Mouse (Mus musculus) kidney, embryonic 15.5 days (tissue): ENCODE data around the gene Prkn. TPM values are rescaled to one million over a fixed set of nuclear protein-coding genes. Genes with fewer than 3 reads are reported as not detected.

ENCODE experiments used
- ATAC-seq: fragments of 200-750 bp; cut with Nextera tagmentation; replicated peaks from 2 replicates; pipeline ENCODE4 v1.8.0; 2017; ENCODE audit warnings: moderate TSS enrichment; ENCODE audit not compliant: low FRiP score
- H3K27ac ChIP-seq: fragments of 300-500 bp; sonication (generic); 2 replicates; pipeline ENCODE4 v1.5.1; 2015; ENCODE audit warnings: mild to moderate bottlenecking, inconsistent platforms
- H3K27me3 ChIP-seq: fragments of 300-500 bp; sonication (generic); 2 replicates; pipeline ENCODE4 v1.6.1; 2015; ENCODE audit warnings: inconsistent platforms
- H3K36me3 ChIP-seq: fragments of 300-500 bp; sonication (generic); 2 replicates; pipeline ENCODE4 v1.6.1; 2015; ENCODE audit warnings: inconsistent platforms
- H3K4me1 ChIP-seq: fragments of 300-500 bp; sonication (generic); 2 replicates; pipeline ENCODE4 v1.6.1; 2015; ENCODE audit warnings: inconsistent platforms
- H3K4me2 ChIP-seq: fragments of 300-500 bp; sonication (generic); 2 replicates; pipeline ENCODE4 v1.6.1; 2015; ENCODE audit warnings: moderate library complexity, mild to moderate bottlenecking, inconsistent platforms
- H3K4me3 ChIP-seq: fragments of 300-500 bp; sonication (generic); replicated peaks from 2 replicates; pipeline ENCODE4 v1.5.1; 2015; ENCODE audit warnings: mild to moderate bottlenecking, inconsistent platforms
- H3K9ac ChIP-seq: fragments of 300-500 bp; sonication (generic); 2 replicates; pipeline ENCODE4 v1.6.1; 2015; ENCODE audit warnings: mild to moderate bottlenecking, inconsistent platforms
- H3K9me3 ChIP-seq: fragments of 300-500 bp; sonication (generic); replicated peaks from 2 replicates; pipeline ENCODE4 v1.6.1; 2016; ENCODE audit warnings: inconsistent platforms
- WGBS: fragments of 180-500 bp; shearing (Covaris S2); methylation state at CpG from one replicate; pipeline ENCODE4 v1.1.7; 2015; ENCODE audit warnings: mixed read lengths; 5-methylcytosine and 5-hydroxymethylcytosine counted together
- polyA plus RNA-seq: library from polyadenylated mRNA; unstranded; fragments of >200 nt; fragmentation: Nextera tagmentation; extraction: Ambion mirVana; gene quantifications from 2 replicates; pipeline ENCODE4 v1.2.1, GENCODE M21; 2015

Prkn gene
- polyA plus RNA-seq = 1.5 TPM in 2 replicates

- H3K9ac ChIP-seq = peak within 1 kb of the TSS; percentile 58
- H3K9me3 ChIP-seq = no peaks in the 10 kb centered on the region
- H3K36me3 ChIP-seq = no peaks in the 10 kb centered on the region
- H3K27ac ChIP-seq = 0 out of 2 replicates have a peak within 1 kb of the TSS, but pooled peaks have one; percentile 33
- no peaks in the 10 kb centered on the region for H3K27me3 ChIP-seq
- peak within 1 kb of the TSS; percentile 84 for H3K4me2 ChIP-seq
- peaks cover 5% of the 10 kb centered on the region; the same call in 1 of the 2 replicates for H3K4me1 ChIP-seq
- peak within 1 kb of the TSS; percentile 81 for H3K4me3 ChIP-seq
- WGBS = 0% methylated on average over 38 of the region's 58 CpGs
- peak; percentile 97 for ATAC-seq
Observed at GRCm38 (mm10) chr17:10840148-10840707, at the start of gene Prkn, which contains the start of gene Pacrg. TSS of gene Prkn (plus strand) at chr17:10840384. TSS of gene Pacrg (minus strand) at chr17:10840311.

- Histone ChIP-seq H3K4me3 (no peak overlapping the region), H3K27ac (no peak overlapping the region), H3K4me2 (no peak overlapping the region), H3K36me3 (no peaks in the 10 kb centered on the region), H3K4me1 (peaks cover 7% of the 10 kb centered on the region), H3K9ac (no peak overlapping the region), H3K27me3 (no peaks in the 10 kb centered on the region), H3K9me3 (no peaks in the 10 kb centered on the region)
- no peak for ATAC-seq
- WGBS = 34% methylated on average over 3 of the region's 3 CpGs
Observed at GRCm38 (mm10) chr17:10791661-10792060, 48.5 kb upstream of the Prkn start.

- no peak for ATAC-seq
- Histone ChIP-seq H3K4me2 (no peak overlapping the region), H3K9me3 (no peaks in the 10 kb centered on the region), H3K36me3 (no peaks in the 10 kb centered on the region), H3K9ac (no peak overlapping the region), H3K4me3 (no peak overlapping the region), H3K27me3 (no peaks in the 10 kb centered on the region), H3K27ac (no peak overlapping the region), H3K4me1 (no peaks in the 10 kb centered on the region)
- WGBS = 86% methylated on average over 4 of the region's 4 CpGs
Observed at GRCm38 (mm10) chr17:10806692-10807091, 33.5 kb upstream of the Prkn start.

- Histone ChIP-seq H3K4me1 (no peaks in the 10 kb centered on the region), H3K9ac (no peak overlapping the region), H3K4me3 (no peak overlapping the region), H3K27me3 (no peaks in the 10 kb centered on the region), H3K9me3 (no peaks in the 10 kb centered on the region), H3K27ac (no peak overlapping the region), H3K4me2 (no peak overlapping the region), H3K36me3 (no peaks in the 10 kb centered on the region)
- no peak for ATAC-seq
- WGBS = 88% methylated on average over 13 of the region's 13 CpGs
Observed at GRCm38 (mm10) chr17:10807261-10807998, 32.8 kb upstream of the Prkn start.

- no peaks in the 10 kb centered on the region for H3K36me3 ChIP-seq
- no peaks in the 10 kb centered on the region for H3K27me3 ChIP-seq
- WGBS = 71% methylated on average over 2 of the region's 2 CpGs
Observed at GRCm38 (mm10) chr17:10808571-10808970, 31.6 kb upstream of the Prkn start.

GRCm38 (mm10) chr17:10818971-10819370 lies 21.2 kb upstream of the Prkn start:
- H3K27ac ChIP-seq = no peak overlapping the region
- WGBS = 84% methylated on average over 4 of the region's 4 CpGs
- H3K4me2 ChIP-seq = no peak overlapping the region
- ATAC-seq = no peak
- H3K27me3 ChIP-seq = no peaks in the 10 kb centered on the region
- H3K4me1 ChIP-seq = no peaks in the 10 kb centered on the region
- no peaks in the 10 kb centered on the region for H3K9me3 ChIP-seq
- no peak overlapping the region for H3K9ac ChIP-seq
- H3K36me3 ChIP-seq = no peaks in the 10 kb centered on the region
- H3K4me3 ChIP-seq = no peak overlapping the region

More at GRCm38 (mm10) chr17:10808571-10808970, 31.6 kb upstream of the Prkn start:
- no peaks in the 10 kb centered on the region for H3K4me1 ChIP-seq
- no peak overlapping the region for H3K4me2 ChIP-seq
- H3K27ac ChIP-seq = no peak overlapping the region
- H3K4me3 ChIP-seq = no peak overlapping the region
- H3K9me3 ChIP-seq = no peaks in the 10 kb centered on the region
- no peak for ATAC-seq
- H3K9ac ChIP-seq = no peak overlapping the region

- H3K27ac ChIP-seq = no peak overlapping the region
- 2% methylated on average over 19 of the region's 20 CpGs for WGBS
Observed at GRCm38 (mm10) chr17:10840731-10841201, 582 bp downstream of the Prkn start.

GRCm38 (mm10) chr17:10854207-10854606 lies 14.0 kb downstream of the Prkn start:
- no peaks in the 10 kb centered on the region for H3K4me1 ChIP-seq
- ATAC-seq = no peak
- H3K36me3 ChIP-seq = no peaks in the 10 kb centered on the region
- WGBS = 88% methylated on average over 3 of the region's 3 CpGs
- H3K4me2 ChIP-seq = no peak overlapping the region
- no peak overlapping the region for H3K4me3 ChIP-seq
- no peaks in the 10 kb centered on the region for H3K9me3 ChIP-seq
- H3K27me3 ChIP-seq = no peaks in the 10 kb centered on the region
- no peak overlapping the region for H3K27ac ChIP-seq
- no peak overlapping the region for H3K9ac ChIP-seq

More at GRCm38 (mm10) chr17:10840731-10841201, 582 bp downstream of the Prkn start:
- H3K4me1 ChIP-seq = peaks cover 5% of the 10 kb centered on the region; the same call in 1 of the 2 replicates
- peak; percentile 55; the same call in 1 of the 2 replicates for ATAC-seq
- H3K9ac ChIP-seq = peak overlapping the region; percentile 58
- peak overlapping the region; percentile 84 for H3K4me2 ChIP-seq
- no peaks in the 10 kb centered on the region for H3K27me3 ChIP-seq
- H3K4me3 ChIP-seq = peak overlapping the region; percentile 81
- H3K36me3 ChIP-seq = no peaks in the 10 kb centered on the region
- H3K9me3 ChIP-seq = no peaks in the 10 kb centered on the region

GRCm38 (mm10) chr17:10874208-10875187 lies 34.3 kb downstream of the Prkn start:
- ATAC-seq = no peak
- H3K4me1 ChIP-seq = no peaks in the 10 kb centered on the region
- no peak overlapping the region for H3K4me3 ChIP-seq
- H3K36me3 ChIP-seq = no peaks in the 10 kb centered on the region
- H3K27ac ChIP-seq = no peak overlapping the region
- no peak overlapping the region for H3K9ac ChIP-seq
- no peak overlapping the region for H3K4me2 ChIP-seq
- no peaks in the 10 kb centered on the region for H3K9me3 ChIP-seq
- WGBS = 83% methylated on average over 7 of the region's 7 CpGs
- H3K27me3 ChIP-seq = no peaks in the 10 kb centered on the region

GRCm38 (mm10) chr17:10878986-10879385 lies 38.8 kb downstream of the Prkn start:
- no peak overlapping the region for H3K27ac ChIP-seq
- no peaks in the 10 kb centered on the region for H3K9me3 ChIP-seq
- ATAC-seq = no peak
- WGBS = 75% methylated on average over 5 of the region's 5 CpGs
- H3K27me3 ChIP-seq = no peaks in the 10 kb centered on the region
- H3K4me2 ChIP-seq = no peak overlapping the region
- H3K4me1 ChIP-seq = no peaks in the 10 kb centered on the region
- no peaks in the 10 kb centered on the region for H3K36me3 ChIP-seq
- no peak overlapping the region for H3K4me3 ChIP-seq
- H3K9ac ChIP-seq = no peak overlapping the region

GRCm38 (mm10) chr17:10882260-10882659 lies 42.1 kb downstream of the Prkn start:
- Histone ChIP-seq H3K36me3 (no peaks in the 10 kb centered on the region), H3K9ac (no peak overlapping the region), H3K9me3 (no peaks in the 10 kb centered on the region), H3K27ac (no peak overlapping the region), H3K4me3 (no peak overlapping the region), H3K27me3 (no peaks in the 10 kb centered on the region), H3K4me1 (no peaks in the 10 kb centered on the region), H3K4me2 (no peak overlapping the region)
- no peak for ATAC-seq
- 93% methylated on average over 1 of the region's 1 CpGs for WGBS
